Mouse (Mus musculus) heart, adult 2 months (tissue): ENCODE data around the gene Sstr4. TPM values are rescaled to one million over a fixed set of nuclear protein-coding genes. Genes with fewer than 3 reads are reported as not detected.

Source experiments
- DNase-seq, 2 experiments: peaks; one replicate each; pipeline ENCODE4 v3.0.0; 2021
- H3K27ac ChIP-seq: fragments of 200-600 bp; 2 replicates; pipeline ENCODE4 v1.8.1; 2022
- H3K27me3 ChIP-seq: fragments of 200-500 bp; 2 replicates; pipeline ENCODE4 v1.6.1; 2012; ENCODE audit warnings: mild to moderate bottlenecking, low read length, inconsistent platforms, mixed read lengths; ENCODE audit not compliant: control insufficient read depth, insufficient read depth
- H3K36me3 ChIP-seq: fragments of 200-500 bp; 2 replicates; pipeline ENCODE4 v1.6.1; 2012; ENCODE audit warnings: low read length, inconsistent platforms; ENCODE audit not compliant: control insufficient read depth, insufficient read depth
- H3K4me1 ChIP-seq: fragments of 200-500 bp; 2 replicates; pipeline ENCODE4 v1.6.1; 2011; ENCODE audit warnings: low read length; ENCODE audit not compliant: control insufficient read depth, insufficient read depth
- H3K4me3 ChIP-seq: fragments of 200-600 bp; 2 replicates; pipeline ENCODE4 v1.8.1; 2022
- H3K79me2 ChIP-seq: fragments of 200-500 bp; replicated peaks from 2 replicates; pipeline ENCODE4 v1.6.1; 2012; ENCODE audit warnings: mild to moderate bottlenecking, inconsistent platforms, low read length, moderate library complexity, mixed read lengths; ENCODE audit not compliant: control insufficient read depth, insufficient read depth
- H3K9ac ChIP-seq: fragments of 200-500 bp; 2 replicates; pipeline ENCODE4 v1.6.1; 2012; ENCODE audit warnings: low read depth, mild to moderate bottlenecking, control low read depth, inconsistent platforms, low read length, mixed read lengths
- CTCF ChIP-seq: fragments of 200-600 bp; IDR thresholded peaks from 2 replicates; pipeline ENCODE4 v1.8.1; 2022; ENCODE audit warnings: antibody characterized with exemption, mild to moderate bottlenecking, moderate library complexity
- EP300 ChIP-seq: fragments of 200-500 bp; IDR thresholded peaks from 2 replicates; pipeline ENCODE4 v1.6.1; 2011; ENCODE audit warnings: low read depth, low read length, control low read depth; ENCODE audit not compliant: insufficient read depth
- POLR2A ChIP-seq: fragments of 200-500 bp; IDR thresholded peaks from 2 replicates; pipeline ENCODE4 v1.6.1; 2011; ENCODE audit warnings: mild to moderate bottlenecking, low read depth, low read length, control low read depth; ENCODE audit not compliant: insufficient read depth
- WGBS: fragments of 180-500 bp; shearing (Covaris S2); methylation state at CpG from one replicate; pipeline ENCODE4 v1.1.7; 2018; 5-methylcytosine and 5-hydroxymethylcytosine counted together
- intact Hi-C: fragments of 180-260 bp; cut with DNase I; formaldehyde crosslinking; loops from one replicate; pipeline ENCODE4 v1.15.1; 2025
- polyA plus RNA-seq: library from polyadenylated mRNA; depleted of rRNA; stranded (reverse); fragments of >200 nt; gene quantifications from 2 replicates; pipeline ENCODE4 v1.2.3, GENCODE M21; 2012
- total RNA-seq, 2 experiments: library from RNA; stranded (reverse); gene quantifications; 2 replicates each; pipeline ENCODE4 v1.2.3; 2021

Gene Sstr4
- total and polyA plus RNA-seq, 3 experiments: 1.1 to 2.0 (median 1.4) TPM

- intact Hi-C loops: no loop called here
- DNase-seq: no peak
- Histone ChIP-seq H3K27ac (no peak overlapping the region), H3K79me2 (no peaks in the 10 kb centered on the region), H3K9ac (no peak overlapping the region), H3K4me1 (peaks cover 24% of the 10 kb centered on the region), H3K36me3 (peaks cover 21% of the 10 kb centered on the region), H3K27me3 (no peaks in the 10 kb centered on the region; the same call in 1 of the 2 replicates), H3K4me3 (no peak overlapping the region)
- WGBS: 93% methylated on average over 5 of the region's 5 CpGs
- TF ChIP-seq POLR2A (no peak), EP300 (no peak), CTCF (no peak)
Observed at GRCm38 (mm10) chr2:148398901-148399685, 3.9 kb downstream of the Sstr4 start.

- peaks cover 19% of the 10 kb centered on the region for H3K36me3 ChIP-seq
- H3K9ac ChIP-seq: peak overlapping the region; percentile 36; the same call in 1 of the 2 replicates
- H3K4me1 ChIP-seq: peaks cover 13% of the 10 kb centered on the region
- no peak for DNase-seq
- no peaks in the 10 kb centered on the region for H3K27me3 ChIP-seq
- intact Hi-C loops: loop anchor here (10.0 kb wide), 1 partner anchor 473 kb away; the partner anchor contains the start of gene Cst3
- peak overlapping the region; percentile 13; the same call in 1 of the 2 replicates for H3K4me3 ChIP-seq
- H3K27ac ChIP-seq: peak overlapping the region; percentile 10; the same call in 1 of the 2 replicates
- no peaks in the 10 kb centered on the region for H3K79me2 ChIP-seq
- TF ChIP-seq POLR2A (no peak), EP300 (no peak), CTCF (no peak)
- WGBS: 47% methylated on average over 1 of the region's 1 CpGs
Observed at GRCm38 (mm10) chr2:148402227-148402626, 7.1 kb downstream of the Sstr4 start.

GRCm38 (mm10) chr2:148404906-148405305 lies 9.8 kb downstream of the Sstr4 start:
- no peaks in the 10 kb centered on the region for H3K27me3 ChIP-seq
- H3K27ac ChIP-seq: peak overlapping the region; percentile 91
- H3K79me2 ChIP-seq: no peaks in the 10 kb centered on the region
- H3K4me3 ChIP-seq: peak overlapping the region; percentile 51
- intact Hi-C loops: loop anchor here (5.0 to 10.0 kb wide), 8 partner anchors 58 to 470 kb away; partner anchors contain the start of gene Cst3
- H3K36me3 ChIP-seq: peaks cover 8% of the 10 kb centered on the region
- DNase-seq: no peak
- H3K4me1 ChIP-seq: peaks cover 10% of the 10 kb centered on the region
- H3K9ac ChIP-seq: peak overlapping the region; percentile 34
- TF ChIP-seq EP300 (no peak), CTCF (no peak), POLR2A (no peak)
- WGBS: 66% methylated on average over 5 of the region's 5 CpGs

- DNase-seq: peak; percentile 67 to 75
- H3K79me2 ChIP-seq: no peaks in the 10 kb centered on the region
- peaks cover 10% of the 10 kb centered on the region for H3K4me1 ChIP-seq
- 13% methylated on average over 34 of the region's 34 CpGs for WGBS
- H3K27ac ChIP-seq: peak overlapping the region; percentile 91
- TF ChIP-seq EP300: no peak
- TF ChIP-seq CTCF: peak; percentile 64
- 0 out of 2 replicates have a peak, but pooled peaks have one; percentile 50 for TF ChIP-seq POLR2A
- H3K9ac ChIP-seq: peak overlapping the region; percentile 81
- no peaks in the 10 kb centered on the region for H3K27me3 ChIP-seq
- H3K36me3 ChIP-seq: peaks cover 5% of the 10 kb centered on the region
- H3K4me3 ChIP-seq: peak overlapping the region; percentile 51
- intact Hi-C loops: loop anchor here (1.0 to 10.0 kb wide), 10 partner anchors 35 to 468 kb away; partner anchors contain the start of gene Cst3
Observed at GRCm38 (mm10) chr2:148406160-148406970, 11.2 kb downstream of the Sstr4 start.

- Histone ChIP-seq H3K27me3 (no peaks in the 10 kb centered on the region), H3K79me2 (no peaks in the 10 kb centered on the region), H3K36me3 (peaks cover 5% of the 10 kb centered on the region), H3K27ac (peak overlapping the region; percentile 91), H3K4me1 (peaks cover 7% of the 10 kb centered on the region), H3K9ac (peak overlapping the region; percentile 81), H3K4me3 (peak overlapping the region; percentile 51)
- no peak for TF ChIP-seq EP300
- TF ChIP-seq CTCF: no peak
- peak; percentile 17; the same call in 1 of the 2 replicates for TF ChIP-seq POLR2A
- 5% methylated on average over 55 of the region's 55 CpGs for WGBS
- intact Hi-C loops: loop anchor here (1.0 to 10.0 kb wide), 10 partner anchors 34 to 468 kb away; partner anchors contain the start of gene Cst3
- peak; percentile 74 to 76 for DNase-seq
Observed at GRCm38 (mm10) chr2:148406971-148407869, 12.1 kb downstream of the Sstr4 start.
